ENCODE assay signal across 8 mouse cellular contexts in genomic region chr1:74601267-74601962, GRCm38 (mm10). TPM values are rescaled to one million over a fixed set of nuclear protein-coding genes. Genes with fewer than 3 reads are reported as not detected.
DNase-seq lines count a peak whose midpoint lies in the region; ATAC-seq and TF ChIP-seq lines count a peak whose summit lies in the region.

Gene Rnf25, minus strand, starts transcription at chr1:74601397.
Gene Stk36, plus strand, starts transcription at chr1:74601445.

- H3K79me2 ChIP-seq in heart, adult 2 months (replicated peaks; ENCODE audit: control insufficient read depth, insufficient read depth, low read length), result no peaks in the 10 kb centered on the region

- peaks cover 45% of the 10 kb centered on the region for H3K36me3 ChIP-seq in embryonic facial prominence, embryonic 13.5 days
- no peaks in the 10 kb centered on the region for H3K36me3 ChIP-seq in heart, adult 2 months (ENCODE audit: control insufficient read depth, insufficient read depth, low read length)
- peaks cover 46% of the 10 kb centered on the region for H3K36me3 ChIP-seq in limb, embryonic 13.5 days
- H3K36me3 ChIP-seq in midbrain, embryonic 16.5 days (ENCODE audit: control insufficient read depth, insufficient read depth, low read length), result peaks cover 15% of the 10 kb centered on the region

- no peak for TF ChIP-seq CTCF in heart, adult 2 months (IDR thresholded peaks at IDR 0.05)

- peak; percentile 76 for DNase-seq in 3134 (ENCODE audit: extremely low read depth, insufficient read length, low spot score)
- DNase-seq in adrenal gland, postnatal 36 days, result peak; percentile 89
- DNase-seq in heart, adult 2 months, result peak; percentile 86 to 90
- DNase-seq in kidney, adult 8-10 months, result peak; percentile 86 to 88
- peak; percentile 62 to 81 for DNase-seq in spleen, postnatal 10 days (ENCODE audit: low spot score in 2 of 2)

- 8% methylated on average over 25 of the region's 25 CpGs for WGBS in embryonic facial prominence, embryonic 13.5 days
- 10% methylated on average over 25 of the region's 25 CpGs for WGBS in heart, adult 2 months
- WGBS in limb, embryonic 13.5 days, result 8% methylated on average over 25 of the region's 25 CpGs
- WGBS in midbrain, embryonic 16.5 days, result 8% methylated on average over 25 of the region's 25 CpGs

- H3K4me1 ChIP-seq in embryonic facial prominence, embryonic 13.5 days, result peaks cover 14% of the 10 kb centered on the region
- H3K4me1 ChIP-seq in heart, adult 2 months (ENCODE audit: control insufficient read depth, insufficient read depth, low read length), result peaks cover 1% of the 10 kb centered on the region
- H3K4me1 ChIP-seq in limb, embryonic 13.5 days, result peaks cover 13% of the 10 kb centered on the region
- H3K4me1 ChIP-seq in midbrain, embryonic 16.5 days (ENCODE audit: control insufficient read depth, insufficient read depth, low read length), result peaks cover 14% of the 10 kb centered on the region

- TF ChIP-seq EP300 in heart, adult 2 months (IDR thresholded peaks at IDR 0.05; ENCODE audit: insufficient read depth, low read depth, low read length), result no peak

- peak within 1 kb of the TSS; percentile 91 for H3K9ac ChIP-seq in embryonic facial prominence, embryonic 13.5 days
- H3K9ac ChIP-seq in heart, adult 2 months (ENCODE audit: low read depth, low read length), result peak within 1 kb of the TSS; percentile 76
- peak within 1 kb of the TSS; percentile 94 for H3K9ac ChIP-seq in limb, embryonic 13.5 days
- peak within 1 kb of the TSS; percentile 92 for H3K9ac ChIP-seq in midbrain, embryonic 16.5 days (ENCODE audit: low read depth, low read length)

- peak within 1 kb of the TSS; percentile 33; the same call in 1 of the 2 replicates for H3K27ac ChIP-seq in embryonic facial prominence, embryonic 13.5 days
- peak within 1 kb of the TSS; percentile 84 for H3K27ac ChIP-seq in heart, adult 2 months
- H3K27ac ChIP-seq in limb, embryonic 13.5 days, result no peak within 1 kb of the TSS
- peak within 1 kb of the TSS; percentile 76 for H3K27ac ChIP-seq in midbrain, embryonic 16.5 days (ENCODE audit: low read length)

- TF ChIP-seq POLR2A in heart, adult 2 months (IDR thresholded peaks at IDR 0.05; ENCODE audit: insufficient read depth, low read depth, low read length), result peak; percentile 97

- peak; percentile 73 for ATAC-seq in embryonic facial prominence, embryonic 13.5 days (ENCODE audit: insufficient number of reproducible peaks, insufficient read depth, low FRiP score, low TSS enrichment, low read depth)
- ATAC-seq in limb, embryonic 13.5 days (ENCODE audit: low FRiP score, low read depth), result peak; percentile 90
- ATAC-seq in midbrain, embryonic 16.5 days, result peak; percentile 93

- intact Hi-C loops in heart, adult 2 months (cut with DNase I), result loop anchor here (1.0 to 5.0 kb wide), 2 partner anchors 13 to 161 kb away; partner anchors contain the start of genes Bcs1l and Zfp142

- peak within 1 kb of the TSS; percentile 83 for H3K4me2 ChIP-seq in embryonic facial prominence, embryonic 13.5 days
- peak within 1 kb of the TSS; percentile 89 for H3K4me2 ChIP-seq in limb, embryonic 13.5 days (replicated peaks)
- peak within 1 kb of the TSS; percentile 94 for H3K4me2 ChIP-seq in midbrain, embryonic 16.5 days (ENCODE audit: low read length)

- H3K4me3 ChIP-seq in embryonic facial prominence, embryonic 13.5 days, result peak within 1 kb of the TSS; percentile 87
- peak within 1 kb of the TSS; percentile 81 for H3K4me3 ChIP-seq in heart, adult 2 months
- peak within 1 kb of the TSS; percentile 92 for H3K4me3 ChIP-seq in limb, embryonic 13.5 days
- H3K4me3 ChIP-seq in midbrain, embryonic 16.5 days (ENCODE audit: low read depth, low read length), result peak within 1 kb of the TSS; percentile 94

- H3K27me3 ChIP-seq in embryonic facial prominence, embryonic 13.5 days, result no peaks in the 10 kb centered on the region
- H3K27me3 ChIP-seq in heart, adult 2 months (ENCODE audit: control insufficient read depth, insufficient read depth, low read length), result no peaks in the 10 kb centered on the region
- no peaks in the 10 kb centered on the region for H3K27me3 ChIP-seq in limb, embryonic 13.5 days
- H3K27me3 ChIP-seq in midbrain, embryonic 16.5 days (ENCODE audit: control insufficient read depth, insufficient read depth, low read depth, low read length), result no peaks in the 10 kb centered on the region

- H3K9me3 ChIP-seq in embryonic facial prominence, embryonic 13.5 days, result no peaks in the 10 kb centered on the region
- H3K9me3 ChIP-seq in limb, embryonic 13.5 days, result no peaks in the 10 kb centered on the region
- no peaks in the 10 kb centered on the region for H3K9me3 ChIP-seq in midbrain, embryonic 16.5 days (replicated peaks; ENCODE audit: control insufficient read depth, low read length, poor library complexity, severe bottlenecking)

RNA-seq across cellular contexts. Expression of gene Rnf25, which starts in this region (rescaled TPM):
- 10 to 100 TPM; 40.6 to 55.3 TPM for total RNA-seq in adrenal gland, postnatal 36 days (2021)
- polyA plus RNA-seq in embryonic facial prominence, embryonic 13.5 days (2015; fragmentation: Nextera tagmentation; extraction: Ambion mirVana), result 39.5 and 41.8 TPM in 2 replicates
- total RNA-seq in heart, adult 2 months (2021), result 10 to 100 TPM; 15.9 to 20.5 TPM
- polyA plus RNA-seq in heart, adult 2 months (2012; rRNA removed), result 33.0 and 50.6 TPM in 2 replicates
- polyA plus RNA-seq in limb, embryonic 13.5 days (2015; fragmentation: Nextera tagmentation; extraction: Ambion mirVana), result 41.6 and 45.9 TPM in 2 replicates
- polyA plus RNA-seq in midbrain, embryonic 16.5 days (2015; fragmentation: Nextera tagmentation; extraction: Ambion mirVana), result 45.1 and 48.5 TPM in 2 replicates

RNA-seq across cellular contexts. Expression of gene Stk36, which starts in this region (rescaled TPM):
- 1 to 10 TPM; 2.9 to 4.2 TPM for total RNA-seq in adrenal gland, postnatal 36 days (2021)
- 9.4 and 10.0 TPM in 2 replicates for polyA plus RNA-seq in embryonic facial prominence, embryonic 13.5 days (2015; fragmentation: Nextera tagmentation; extraction: Ambion mirVana)
- total RNA-seq in heart, adult 2 months (2021), result under 1 TPM; 0.55 to 0.66 TPM
- 0.56 and 1.5 TPM in 2 replicates for polyA plus RNA-seq in heart, adult 2 months (2012; rRNA removed)
- 9.6 and 10.9 TPM in 2 replicates for polyA plus RNA-seq in limb, embryonic 13.5 days (2015; fragmentation: Nextera tagmentation; extraction: Ambion mirVana)
- 19.1 and 25.3 TPM in 2 replicates for polyA plus RNA-seq in midbrain, embryonic 16.5 days (2015; fragmentation: Nextera tagmentation; extraction: Ambion mirVana)
